Mouse (Mus musculus) fat pad, adult 2 months (tissue): ENCODE measurements around the gene Dlgap5.
"Not testable (repeated sequence)": the region's sequence is repeated elsewhere in the genome, so short reads cannot be mapped to it uniquely, and the experiment has no call there.

ENCODE experiments used
- DNase-seq: peaks from one replicate; pipeline ENCODE4 v3.0.0-alpha.2; 2011; ENCODE audit warnings: low read depth, low spot score; ENCODE audit errors: extremely low read depth

Gene Dlgap5

GRCm38 (mm10) chr14:47417775-47418665 lies at the start of gene Dlgap5:
TSS of gene Dlgap5 (minus strand) at chr14:47418407.
- DNase-seq: peak; percentile 47

GRCm38 (mm10) chr14:47465468-47466175 lies 47.4 kb upstream of the Dlgap5 start:
- no peak for DNase-seq

- DNase-seq: no peak
Measured at GRCm38 (mm10) chr14:47464426-47464825, 46.2 kb upstream of the Dlgap5 start.

- no peak for DNase-seq
Measured at GRCm38 (mm10) chr14:47462877-47463460, 44.8 kb upstream of the Dlgap5 start.

GRCm38 (mm10) chr14:47462453-47462852 lies 44.2 kb upstream of the Dlgap5 start:
- DNase-seq: no peak

GRCm38 (mm10) chr14:47461997-47462396 lies 43.8 kb upstream of the Dlgap5 start:
- no peak for DNase-seq

- DNase-seq: no peak
Measured at GRCm38 (mm10) chr14:47459556-47459955, 41.3 kb upstream of the Dlgap5 start.

- DNase-seq: not testable (repeated sequence)
Measured at GRCm38 (mm10) chr14:47450121-47450520, 31.9 kb upstream of the Dlgap5 start, which contains the start of gene Fbxo34. TSS of gene Fbxo34 (plus strand) at chr14:47450421.

GRCm38 (mm10) chr14:47445331-47446095 lies 27.3 kb upstream of the Dlgap5 start:
- no peak for DNase-seq

GRCm38 (mm10) chr14:47444907-47445306 lies 26.7 kb upstream of the Dlgap5 start:
- no peak for DNase-seq

GRCm38 (mm10) chr14:47438947-47439346 lies 20.7 kb upstream of the Dlgap5 start:
- DNase-seq: no peak

- no peak for DNase-seq
Measured at GRCm38 (mm10) chr14:47432987-47433386, 14.8 kb upstream of the Dlgap5 start.

GRCm38 (mm10) chr14:47422466-47422865 lies 4.3 kb upstream of the Dlgap5 start:
- no peak for DNase-seq

GRCm38 (mm10) chr14:47421606-47422005 lies 3.4 kb upstream of the Dlgap5 start:
- no peak for DNase-seq

- no peak for DNase-seq
Measured at GRCm38 (mm10) chr14:47419723-47420276, 1.6 kb upstream of the Dlgap5 start.

- no peak for DNase-seq
Measured at GRCm38 (mm10) chr14:47419034-47419625, 923 bp upstream of the Dlgap5 start.

- DNase-seq: no peak
Measured at GRCm38 (mm10) chr14:47418666-47418991, 422 bp upstream of the Dlgap5 start.

- DNase-seq: no peak
Measured at GRCm38 (mm10) chr14:47417346-47417745, 861 bp downstream of the Dlgap5 start.

GRCm38 (mm10) chr14:47406000-47406399 lies 12.2 kb downstream of the Dlgap5 start:
- no peak for DNase-seq

GRCm38 (mm10) chr14:47402735-47403134 lies 15.5 kb downstream of the Dlgap5 start:
- DNase-seq: no peak
